Mouse (Mus musculus): ENCODE results near the gene Nsun2.

Gene Nsun2

DNA sequence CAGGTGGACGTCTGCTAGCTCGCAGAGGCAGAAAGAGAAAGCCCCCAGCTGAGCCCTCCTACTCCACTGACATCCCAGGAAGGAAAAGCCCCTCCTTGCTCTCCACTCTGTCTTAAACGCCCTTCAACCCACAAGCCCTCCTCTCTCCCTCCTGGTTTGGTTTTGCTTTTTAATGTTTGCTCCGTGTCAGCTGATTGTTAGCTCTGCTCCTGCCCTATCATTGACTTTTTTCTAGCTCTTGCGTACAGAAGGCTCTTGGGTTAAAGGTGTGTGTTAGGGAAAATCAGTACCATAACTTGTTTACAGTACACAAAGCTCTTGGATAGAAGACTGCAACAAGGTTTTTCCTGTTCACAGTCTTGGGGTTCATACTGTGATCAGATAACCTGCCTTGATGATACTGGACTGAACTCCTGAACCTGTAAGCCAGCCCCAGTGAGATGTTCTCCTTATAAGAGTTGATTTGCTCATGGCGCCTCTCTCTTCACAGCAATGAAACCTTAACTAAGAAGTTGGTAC lies 104.6 kb downstream of the Nsun2 start:
- no peak for DNase-seq

DNA sequence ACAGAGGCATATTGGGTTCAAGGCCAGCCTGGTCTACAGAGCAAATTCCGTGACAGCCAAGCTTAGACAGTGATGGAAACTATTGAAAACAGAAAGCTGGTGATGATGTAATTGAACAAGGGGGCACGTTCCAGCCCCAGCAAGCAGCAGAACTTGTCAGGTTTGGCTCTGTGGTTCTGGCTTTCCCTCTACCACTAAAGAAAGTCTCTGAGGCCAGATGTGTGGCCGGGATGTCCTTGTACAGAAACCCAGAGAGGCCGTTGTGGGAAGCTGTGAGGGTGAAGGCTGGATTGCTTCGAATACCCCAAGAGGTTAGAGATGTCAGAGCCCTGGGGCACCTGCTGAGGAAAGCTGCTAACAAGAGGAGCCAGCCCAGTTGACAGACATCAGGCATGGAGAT lies 105.7 kb downstream of the Nsun2 start:
- no peak for DNase-seq

DNA sequence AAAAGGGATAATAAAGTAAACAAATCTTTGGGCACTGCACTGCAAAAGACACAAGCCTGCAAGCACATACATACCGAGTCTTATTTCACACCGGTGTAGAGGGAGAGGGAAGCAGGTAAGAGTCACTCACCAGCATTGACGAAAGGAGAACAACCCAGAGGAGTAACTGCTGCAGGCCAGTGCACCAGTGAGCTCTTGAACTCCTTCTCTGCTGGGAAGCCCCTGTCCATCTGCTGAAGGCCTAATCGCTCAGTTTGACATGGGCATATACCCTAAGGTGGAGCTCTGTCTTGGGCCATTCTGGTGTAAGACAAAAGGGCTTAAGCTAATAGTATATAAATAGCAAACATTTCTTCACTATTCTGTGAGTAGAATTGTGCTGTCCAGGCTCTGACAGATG lies 106.6 kb downstream of the Nsun2 start:
- no peak for DNase-seq

DNA sequence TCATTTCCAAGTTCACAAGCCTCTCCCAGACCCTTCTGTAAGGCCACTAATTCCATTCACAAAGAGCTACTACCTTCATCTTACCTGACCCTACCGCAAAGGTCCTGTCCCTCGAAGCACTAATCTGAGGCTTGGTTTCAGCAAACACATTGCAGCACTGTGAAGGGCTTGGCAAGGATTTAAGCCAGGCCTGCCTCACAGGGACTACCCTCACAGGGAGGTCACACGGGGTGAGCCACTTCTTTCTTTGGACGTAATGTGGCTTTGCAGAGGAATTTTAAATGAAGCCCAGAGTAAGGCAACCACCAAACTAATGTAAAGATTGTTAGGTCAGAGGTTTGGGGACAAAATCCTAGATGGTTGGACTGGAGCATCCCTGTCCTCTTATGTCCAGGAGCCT lies 107.0 kb downstream of the Nsun2 start:
- DNase-seq, result no peak

DNA sequence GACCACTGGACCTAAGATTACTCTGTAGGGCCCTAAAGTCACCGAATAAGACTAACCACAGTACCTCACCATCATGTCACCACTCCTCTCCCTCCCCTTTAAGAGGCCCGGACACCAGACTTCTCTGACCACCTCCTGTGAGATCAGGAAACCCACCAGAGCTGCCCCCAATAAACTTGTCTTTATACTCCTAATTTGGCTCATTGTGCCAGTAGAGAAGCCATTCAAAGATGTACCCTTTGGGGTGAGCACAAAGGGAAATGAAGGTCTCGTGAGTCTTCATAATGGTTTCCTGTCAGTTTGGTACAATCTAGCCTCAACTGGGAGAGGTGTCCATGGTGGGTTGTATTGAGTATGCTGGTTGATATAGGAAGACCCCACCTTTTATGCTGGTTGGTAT lies 107.5 kb downstream of the Nsun2 start:
- DNase-seq, result no peak

- no peak for DNase-seq
These were observed 109.2 kb downstream of the Nsun2 start for GRCm38 (mm10) chr13:69642656-69643216.

- no peak for DNase-seq
These were observed 110.4 kb downstream of the Nsun2 start for GRCm38 (mm10) chr13:69643937-69644336.

DNA sequence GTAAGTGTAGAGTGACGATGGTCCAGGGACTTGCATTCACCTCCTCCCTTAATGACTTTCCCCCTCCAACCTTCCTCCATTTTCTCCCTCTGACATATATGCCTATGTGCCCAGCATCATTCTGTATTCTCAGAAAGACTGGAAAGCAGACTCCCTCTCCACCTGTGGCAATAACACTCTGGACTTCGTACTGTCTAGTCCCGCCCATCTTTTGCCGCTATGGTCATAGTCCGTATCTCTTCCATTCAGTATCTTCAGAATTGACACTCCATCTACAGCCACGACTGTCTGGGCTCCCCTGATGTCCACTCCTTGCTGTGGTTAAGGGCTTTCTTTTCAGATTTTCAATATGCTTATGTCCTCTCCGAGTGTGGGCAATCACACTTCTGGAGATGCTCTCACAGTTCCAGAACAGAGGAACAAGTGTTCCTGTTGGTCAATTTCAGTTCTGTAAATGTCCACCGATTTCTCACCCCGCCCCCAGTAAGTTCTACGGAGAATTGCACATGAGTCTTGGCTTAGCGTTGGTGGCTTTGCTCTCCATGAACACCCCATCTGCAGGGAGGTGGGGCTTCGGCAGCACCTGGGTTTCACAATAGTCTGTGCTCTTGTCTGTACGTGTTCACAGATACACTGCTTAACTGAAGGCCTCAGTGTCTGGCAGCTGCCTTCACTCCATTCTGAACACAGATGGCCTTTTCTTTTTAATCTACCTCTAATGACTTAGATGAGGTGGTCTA lies 111.1 kb downstream of the Nsun2 start:
- no peak for DNase-seq

DNA sequence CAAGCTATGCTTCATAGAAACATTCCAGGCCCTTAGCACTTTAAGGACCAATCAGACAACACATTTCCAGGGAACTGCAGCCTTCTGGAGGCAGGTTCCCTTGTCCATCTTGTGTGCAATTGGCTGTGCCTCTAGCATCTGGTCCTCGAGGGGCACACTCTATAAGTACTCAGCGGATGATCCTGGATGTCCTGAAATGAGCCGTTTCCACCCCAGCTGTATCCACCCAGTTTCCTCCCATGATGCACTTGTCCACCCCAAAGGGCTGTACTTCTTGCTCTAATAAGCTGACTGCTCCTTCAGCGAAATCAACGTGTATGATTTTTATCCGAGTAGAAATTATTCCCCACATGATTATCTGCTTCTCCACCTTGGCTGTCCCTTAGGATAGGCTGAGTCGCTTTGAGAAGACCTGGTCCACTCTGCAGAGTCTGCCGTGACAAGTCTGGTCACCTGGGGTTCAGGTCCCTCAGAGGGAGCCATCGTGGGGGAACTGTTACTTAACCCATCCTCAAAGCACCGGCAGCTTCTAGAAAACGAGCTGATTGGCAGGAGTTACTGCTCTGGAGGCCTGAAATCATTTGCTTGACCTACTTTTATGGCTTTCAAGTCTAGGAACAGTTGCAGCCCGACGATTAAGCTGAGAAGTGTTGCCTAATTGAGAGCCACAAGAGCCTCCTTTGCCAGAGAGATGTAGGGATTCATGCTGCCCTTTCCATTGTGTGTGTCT lies 112.3 kb downstream of the Nsun2 start:
- DNase-seq, result no peak

DNA sequence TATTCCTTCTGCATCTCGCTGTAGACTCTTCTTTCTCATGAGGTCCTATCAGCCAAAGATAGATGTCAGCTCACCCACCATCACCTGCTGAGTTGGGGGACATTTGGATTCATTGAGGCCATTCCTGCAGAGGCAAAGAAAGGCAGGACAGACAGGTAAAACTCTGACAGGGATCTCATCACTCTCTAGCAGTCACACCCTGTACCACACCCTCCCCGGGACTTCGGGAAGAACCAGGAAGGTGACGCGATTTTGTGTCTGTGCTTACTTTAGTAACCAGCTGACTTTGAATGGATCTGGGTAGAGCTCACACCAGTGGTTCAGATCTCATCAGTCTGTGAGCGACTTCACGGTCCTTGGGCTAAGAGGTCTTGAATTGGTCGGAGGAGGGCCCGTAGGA lies 112.9 kb downstream of the Nsun2 start:
- DNase-seq, result no peak

GRCm38 (mm10) chr13:69654508-69654907 lies 121.0 kb downstream of the Nsun2 start:
- DNase-seq, result no peak

- DNase-seq, result no peak
These were observed 138.6 kb downstream of the Nsun2 start for GRCm38 (mm10) chr13:69672121-69672520.

- DNase-seq, result no peak
These were observed 139.0 kb downstream of the Nsun2 start for GRCm38 (mm10) chr13:69672565-69672964.

DNA sequence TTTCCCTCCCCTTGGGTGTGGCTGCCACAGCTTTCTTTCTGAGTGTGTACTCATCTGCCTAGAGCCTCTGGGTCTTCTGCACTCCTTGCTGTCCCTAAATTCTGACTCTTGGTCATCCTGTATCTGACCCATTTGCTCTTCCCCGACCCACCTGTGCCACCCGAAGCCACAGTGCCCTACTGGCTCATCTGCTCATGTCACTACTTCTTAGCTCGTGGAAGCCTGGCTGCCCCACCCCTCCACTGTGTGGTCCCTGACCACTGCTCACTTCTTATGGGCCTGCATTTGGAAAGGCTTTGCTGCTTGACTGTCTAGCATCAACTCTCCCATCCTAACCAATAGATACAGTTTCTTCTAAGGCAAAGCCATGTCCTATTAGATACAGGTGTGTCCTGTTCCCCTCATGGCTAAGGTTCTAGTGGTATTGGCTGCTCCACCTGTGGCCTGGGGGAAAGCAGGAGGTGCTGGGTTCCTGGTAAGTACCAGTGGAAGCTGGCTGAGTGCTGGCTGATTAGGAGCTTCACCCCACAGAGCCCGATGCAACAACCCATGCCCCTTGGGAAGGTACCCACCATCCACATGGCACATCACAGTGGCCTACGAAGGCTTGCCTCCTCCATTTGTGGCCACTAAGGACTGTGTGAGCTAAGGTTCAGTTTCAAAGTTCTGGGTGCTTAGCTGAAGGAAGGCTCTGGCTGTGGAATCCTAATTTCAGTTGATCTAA lies 139.8 kb downstream of the Nsun2 start:
- no peak for DNase-seq

DNA sequence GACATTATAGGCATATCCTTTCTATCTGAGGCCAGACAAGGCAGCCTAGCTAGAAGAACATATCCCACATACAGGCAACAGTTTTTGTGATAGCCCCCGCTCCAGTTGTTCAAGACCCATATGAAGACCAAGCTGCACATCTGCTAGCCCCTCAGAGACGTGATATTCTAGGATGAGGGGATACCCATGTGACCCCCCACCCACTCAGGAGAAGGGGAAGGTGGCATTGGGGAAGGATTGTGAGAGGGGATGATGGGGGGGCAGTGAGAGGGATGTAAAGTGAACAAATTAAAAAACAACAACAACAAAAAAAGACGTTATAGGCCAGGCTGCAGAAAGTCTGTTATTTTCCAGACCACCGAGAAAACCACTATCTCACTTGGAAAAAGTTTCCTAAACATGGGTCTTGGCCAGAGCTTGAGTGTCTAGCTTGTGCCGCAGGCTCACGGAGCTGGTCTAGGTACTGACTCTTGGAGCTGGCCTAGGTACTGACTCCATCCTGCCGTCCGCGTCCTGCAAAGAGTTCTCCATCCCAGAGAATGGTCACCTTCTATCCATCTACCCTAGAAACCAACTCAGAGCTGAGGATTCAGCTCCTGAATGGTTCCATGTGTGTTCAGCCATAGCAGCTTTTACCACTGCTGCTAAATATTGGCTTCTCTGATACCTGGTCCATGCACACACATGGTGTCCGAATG lies 140.5 kb downstream of the Nsun2 start:
- DNase-seq, result no peak

Measured in lung, postnatal 14 days (tissue).